Mouse (Mus musculus): ENCODE data around the gene Tpst2. TPM values are rescaled to one million over a fixed set of nuclear protein-coding genes. Genes with fewer than 3 reads are reported as not detected.

Gene Tpst2
- polyA plus RNA-seq, 1 experiment from 2014 or later = 29.2 TPM

DNA sequence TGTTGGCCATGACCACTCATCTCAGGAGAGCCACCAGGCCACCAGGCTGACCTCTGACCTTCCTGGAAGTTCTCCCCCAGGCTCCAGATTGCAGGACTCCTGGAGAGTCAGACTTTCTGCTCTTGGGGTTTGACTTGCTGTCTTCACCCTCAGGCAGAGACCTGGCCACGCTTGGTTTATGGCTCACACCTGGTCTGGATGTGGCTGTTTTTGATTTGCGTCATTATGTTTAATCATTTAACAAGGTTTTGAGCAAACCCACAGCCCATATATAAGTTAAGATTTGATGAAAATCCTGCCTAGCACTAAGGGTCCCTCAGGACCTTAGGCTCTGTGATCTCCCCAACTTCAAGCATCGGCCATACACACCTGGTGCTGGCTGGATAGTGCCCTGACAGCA is 18.6 kb upstream of the Tpst2 start:
- no peaks in the 10 kb centered on the region for H3K4me1 ChIP-seq (replicated peaks; ENCODE audit: control insufficient read depth, insufficient read depth)
- H3K4me3 ChIP-seq (ENCODE audit: low read depth, low read length) = no peak overlapping the region
- TF ChIP-seq CTCF (IDR thresholded peaks at IDR 0.05; ENCODE audit: low read depth) (no peak), EP300 (optimal IDR thresholded peaks at IDR 0.05) (no peak)
- H3K27me3 ChIP-seq (ENCODE audit: control insufficient read depth, insufficient read depth, low read length) = no peaks in the 10 kb centered on the region
- H3K4me2 ChIP-seq (replicated peaks; ENCODE audit: low read depth) = no peak overlapping the region
- H3K9me3 ChIP-seq (ENCODE audit: control insufficient read depth, low read length) = no peaks in the 10 kb centered on the region
- ATAC-seq (ENCODE audit: low FRiP score, low TSS enrichment) = no peak
- WGBS = 77% methylated on average over 3 of the region's 3 CpGs
- no peak overlapping the region for H3K27ac ChIP-seq (replicated peaks)
- no peak for DNase-seq (ENCODE audit: low spot score)
- no peaks in the 10 kb centered on the region for H3K36me3 ChIP-seq (ENCODE audit: control insufficient read depth, insufficient read depth, low read length)
- H3K9ac ChIP-seq (ENCODE audit: low read length) = no peak overlapping the region

DNA sequence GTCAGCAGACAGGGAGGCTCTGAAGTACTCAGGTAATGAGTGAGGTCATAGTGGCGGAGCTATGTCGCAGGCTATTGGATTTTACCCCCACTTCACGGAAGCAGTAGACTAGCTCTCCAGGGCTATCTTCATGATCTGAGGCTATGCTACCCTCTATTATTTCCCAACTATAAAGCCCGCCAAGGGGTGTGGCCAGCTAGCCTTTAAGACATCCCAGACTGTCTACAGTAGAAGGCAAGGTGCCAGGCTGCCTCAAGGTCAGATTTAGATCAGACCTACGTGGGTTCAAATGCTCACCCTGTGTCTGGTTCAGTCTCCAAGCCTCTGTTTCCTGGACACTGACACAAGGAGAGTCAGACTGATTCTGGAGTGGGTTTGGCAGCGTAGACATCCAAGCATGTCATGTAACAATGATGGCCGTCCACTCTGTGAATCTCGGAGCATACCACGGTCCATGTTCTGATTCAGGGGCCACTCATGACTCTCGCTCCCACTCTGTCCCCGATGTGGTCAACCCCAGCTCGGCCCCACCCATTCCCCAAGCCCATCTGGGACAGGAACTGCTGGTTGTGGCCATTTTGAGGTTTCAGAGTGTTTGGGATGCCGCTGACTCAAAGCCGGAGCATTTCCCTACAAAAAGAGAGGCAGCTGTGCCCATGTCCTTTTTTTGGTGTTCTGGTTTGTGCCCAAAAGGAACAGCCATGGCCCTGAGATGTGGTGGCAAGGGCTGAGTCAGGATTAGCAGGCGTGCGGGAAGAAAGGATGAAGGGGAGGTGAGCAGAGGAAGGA is 16.4 kb upstream of the Tpst2 start:
- Histone ChIP-seq H3K9me3 (ENCODE audit: control insufficient read depth, low read length) (no peaks in the 10 kb centered on the region), H3K27ac (replicated peaks) (no peak overlapping the region), H3K36me3 (ENCODE audit: control insufficient read depth, insufficient read depth, low read length) (no peaks in the 10 kb centered on the region), H3K9ac (ENCODE audit: low read length) (no peak overlapping the region), H3K4me1 (replicated peaks; ENCODE audit: control insufficient read depth, insufficient read depth) (no peaks in the 10 kb centered on the region), H3K4me2 (replicated peaks; ENCODE audit: low read depth) (no peak overlapping the region), H3K4me3 (ENCODE audit: low read depth, low read length) (no peak overlapping the region), H3K27me3 (ENCODE audit: control insufficient read depth, insufficient read depth, low read length) (no peaks in the 10 kb centered on the region)
- TF ChIP-seq CTCF (IDR thresholded peaks at IDR 0.05; ENCODE audit: low read depth) (no peak), EP300 (optimal IDR thresholded peaks at IDR 0.05) (no peak)
- WGBS = 78% methylated on average over 16 of the region's 16 CpGs
- ATAC-seq (ENCODE audit: low FRiP score, low TSS enrichment) (no peak), DNase-seq (ENCODE audit: low spot score) (no peak)

DNA sequence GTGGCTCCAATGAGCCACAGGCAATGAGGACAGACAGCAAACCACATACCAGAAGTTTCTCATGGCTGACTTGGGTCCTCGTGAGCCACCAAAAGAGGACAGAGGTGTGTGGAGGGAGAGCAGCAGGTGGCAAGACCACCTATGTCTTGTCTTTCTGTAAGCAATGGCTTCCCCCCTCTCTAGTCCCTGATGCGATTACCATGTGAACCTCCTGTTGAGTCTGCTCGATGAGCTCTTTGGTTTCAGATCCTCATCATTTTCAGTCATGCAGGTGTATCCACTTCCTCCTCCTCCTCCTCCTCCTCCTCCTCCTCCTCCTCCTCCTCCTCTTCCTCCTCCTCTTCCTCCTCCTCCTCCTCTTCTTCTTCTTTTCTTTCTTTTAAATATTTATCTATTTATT is 15.7 kb upstream of the Tpst2 start:
- DNase-seq (ENCODE audit: low spot score) = no peak
- H3K9me3 ChIP-seq (ENCODE audit: control insufficient read depth, low read length) = no peaks in the 10 kb centered on the region
- 83% methylated on average over 3 of the region's 3 CpGs for WGBS
- no peak overlapping the region for H3K4me3 ChIP-seq (ENCODE audit: low read depth, low read length)
- no peak for ATAC-seq (ENCODE audit: low FRiP score, low TSS enrichment)
- H3K9ac ChIP-seq (ENCODE audit: low read length) = no peak overlapping the region
- TF ChIP-seq EP300 (optimal IDR thresholded peaks at IDR 0.05) = no peak
- no peak for TF ChIP-seq CTCF (IDR thresholded peaks at IDR 0.05; ENCODE audit: low read depth)
- no peak overlapping the region for H3K27ac ChIP-seq (replicated peaks)
- no peaks in the 10 kb centered on the region for H3K4me1 ChIP-seq (replicated peaks; ENCODE audit: control insufficient read depth, insufficient read depth)
- H3K4me2 ChIP-seq (replicated peaks; ENCODE audit: low read depth) = no peak overlapping the region
- H3K36me3 ChIP-seq (ENCODE audit: control insufficient read depth, insufficient read depth, low read length) = no peaks in the 10 kb centered on the region
- no peaks in the 10 kb centered on the region for H3K27me3 ChIP-seq (ENCODE audit: control insufficient read depth, insufficient read depth, low read length)

GRCm38 (mm10) chr5:112264099-112264498 is 12.4 kb upstream of the Tpst2 start:
- ATAC-seq (ENCODE audit: low FRiP score, low TSS enrichment) = no peak
- TF ChIP-seq EP300 (optimal IDR thresholded peaks at IDR 0.05) (no peak), CTCF (IDR thresholded peaks at IDR 0.05; ENCODE audit: low read depth) (no peak)
- 77% methylated on average over 7 of the region's 7 CpGs for WGBS
- Histone ChIP-seq H3K27me3 (ENCODE audit: control insufficient read depth, insufficient read depth, low read length) (no peaks in the 10 kb centered on the region), H3K9me3 (ENCODE audit: control insufficient read depth, low read length) (no peaks in the 10 kb centered on the region), H3K4me1 (replicated peaks; ENCODE audit: control insufficient read depth, insufficient read depth) (no peaks in the 10 kb centered on the region), H3K4me2 (replicated peaks; ENCODE audit: low read depth) (no peak overlapping the region), H3K4me3 (ENCODE audit: low read depth, low read length) (no peak overlapping the region), H3K36me3 (ENCODE audit: control insufficient read depth, insufficient read depth, low read length) (no peaks in the 10 kb centered on the region), H3K27ac (replicated peaks) (no peak overlapping the region), H3K9ac (ENCODE audit: low read length) (no peak overlapping the region)
- DNase-seq (ENCODE audit: low spot score) = no peak

GRCm38 (mm10) chr5:112265110-112265509 is 11.4 kb upstream of the Tpst2 start:
- ATAC-seq (ENCODE audit: low FRiP score, low TSS enrichment) (no peak), DNase-seq (ENCODE audit: low spot score) (no peak)
- Histone ChIP-seq H3K36me3 (ENCODE audit: control insufficient read depth, insufficient read depth, low read length) (no peaks in the 10 kb centered on the region), H3K4me2 (replicated peaks; ENCODE audit: low read depth) (no peak overlapping the region), H3K9ac (ENCODE audit: low read length) (no peak overlapping the region), H3K27me3 (ENCODE audit: control insufficient read depth, insufficient read depth, low read length) (no peaks in the 10 kb centered on the region), H3K4me3 (ENCODE audit: low read depth, low read length) (no peak overlapping the region), H3K4me1 (replicated peaks; ENCODE audit: control insufficient read depth, insufficient read depth) (no peaks in the 10 kb centered on the region), H3K9me3 (ENCODE audit: control insufficient read depth, low read length) (no peaks in the 10 kb centered on the region), H3K27ac (replicated peaks) (no peak overlapping the region)
- TF ChIP-seq CTCF (IDR thresholded peaks at IDR 0.05; ENCODE audit: low read depth) = no peak
- no peak for TF ChIP-seq EP300 (optimal IDR thresholded peaks at IDR 0.05)
- 76% methylated on average over 5 of the region's 5 CpGs for WGBS

DNA sequence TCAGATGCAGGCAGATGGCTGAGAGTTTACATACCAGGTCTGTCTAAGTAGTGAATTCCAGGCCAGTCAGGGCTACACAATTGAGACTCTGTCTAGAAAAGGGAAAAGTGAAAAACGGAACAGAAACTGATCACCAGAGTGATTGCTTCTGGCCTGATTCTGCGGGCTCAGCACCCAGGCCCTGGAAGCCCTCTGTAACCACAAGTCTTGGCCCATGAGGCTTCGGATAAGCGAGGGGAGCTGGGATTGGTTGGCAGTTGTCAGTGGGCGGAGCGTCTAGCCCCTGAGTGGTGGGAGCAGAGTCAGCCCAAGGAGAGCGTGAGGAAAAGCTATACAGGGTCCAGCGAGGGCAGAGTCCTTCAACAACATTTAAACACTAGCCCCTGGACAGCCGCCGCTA is 11.0 kb upstream of the Tpst2 start:
- TF ChIP-seq EP300 (optimal IDR thresholded peaks at IDR 0.05) (no peak), CTCF (IDR thresholded peaks at IDR 0.05; ENCODE audit: low read depth) (no peak)
- Histone ChIP-seq H3K9ac (ENCODE audit: low read length) (no peak overlapping the region), H3K36me3 (ENCODE audit: control insufficient read depth, insufficient read depth, low read length) (no peaks in the 10 kb centered on the region), H3K4me1 (replicated peaks; ENCODE audit: control insufficient read depth, insufficient read depth) (no peaks in the 10 kb centered on the region), H3K9me3 (ENCODE audit: control insufficient read depth, low read length) (no peaks in the 10 kb centered on the region), H3K27me3 (ENCODE audit: control insufficient read depth, insufficient read depth, low read length) (no peaks in the 10 kb centered on the region), H3K27ac (replicated peaks) (no peak overlapping the region), H3K4me2 (replicated peaks; ENCODE audit: low read depth) (no peak overlapping the region), H3K4me3 (ENCODE audit: low read depth, low read length) (no peak overlapping the region)
- DNase-seq (ENCODE audit: low spot score) (no peak), ATAC-seq (ENCODE audit: low FRiP score, low TSS enrichment) (no peak)
- WGBS = 14% methylated on average over 10 of the region's 10 CpGs
